Comparison of ENCODE assay signal across 16 mouse cellular contexts in the genomic region with DNA sequence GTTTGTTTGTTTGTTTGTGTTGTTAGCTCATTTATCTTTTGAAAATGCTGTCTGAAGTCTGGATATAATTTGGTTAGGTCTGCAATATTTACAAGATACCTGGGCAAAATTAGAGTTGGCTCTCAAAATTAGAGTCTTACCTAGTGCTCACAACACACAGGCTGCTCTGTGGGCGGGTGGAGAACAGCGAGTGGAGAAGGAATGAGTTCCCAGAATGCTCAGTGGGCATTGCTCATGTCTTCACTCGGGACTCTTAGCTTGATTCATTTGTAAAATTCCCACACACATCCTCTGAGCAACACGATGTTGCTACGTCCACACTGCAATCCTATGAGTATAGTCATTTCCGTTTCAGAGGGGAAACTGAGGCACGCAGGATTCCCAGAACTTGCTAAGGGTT.
"Had no signal": no experiment of that assay in that cellular context is flagged by ENCODE, and none has a peak within 500 bp of the region (broad histone marks: within the 10 kb centered on the region; RNA-seq: fewer than 3 reads in every experiment).

No protein-coding gene starts in this region.

- H3K27me3 ChIP-seq: kidney, embryonic 15.5 days; liver, embryonic 13.5 days; lung, embryonic 15.5 days; megakaryocyte, embryonic 14.5 days; midbrain, embryonic 15.5 days; stomach, embryonic 15.5 days had no signal

- DNase-seq: kidney, adult 2 months; kidney, postnatal 14 days; layer of hippocampus, postnatal 36 days; liver; liver, embryonic 13.5 days; liver, postnatal 0 days; lung, postnatal 14 days; thymus, adult 2 months; thymus, postnatal 25 days had no signal

- H3K27ac ChIP-seq: kidney, embryonic 15.5 days; liver, embryonic 13.5 days; lung, embryonic 15.5 days; macrophage; midbrain, embryonic 15.5 days; stomach, embryonic 15.5 days had no signal

- H3K36me3 ChIP-seq: kidney, embryonic 15.5 days; limb, embryonic 12.5 days; liver, embryonic 13.5 days; lung, embryonic 15.5 days; midbrain, embryonic 15.5 days; stomach, embryonic 15.5 days had no signal

- H3K4me3 ChIP-seq: kidney, embryonic 15.5 days; limb, embryonic 12.5 days; liver, embryonic 13.5 days; lung, embryonic 15.5 days; megakaryocyte, embryonic 14.5 days; midbrain, embryonic 15.5 days; stomach, embryonic 15.5 days had no signal

- H3K9me3 ChIP-seq: kidney, embryonic 15.5 days; limb, embryonic 12.5 days; liver, embryonic 13.5 days; lung, embryonic 15.5 days; midbrain, embryonic 15.5 days; stomach, embryonic 15.5 days had no signal

- H3K4me1 ChIP-seq: liver, embryonic 13.5 days; megakaryocyte, embryonic 14.5 days; stomach, embryonic 15.5 days had no signal
